Mouse (Mus musculus) thymus, adult 2 months (tissue): ENCODE results near the gene Bsn.

Experiments
- CTCF ChIP-seq: fragments of 200-500 bp; IDR thresholded peaks from 2 replicates; pipeline ENCODE4 v1.5.1; 2012; ENCODE audit warnings: mild to moderate bottlenecking, control low read depth, low read length, moderate library complexity, borderline replicate concordance; ENCODE audit not compliant: control insufficient read depth, poor library complexity, insufficient read depth; ENCODE audit errors: extremely low read depth
- POLR2A ChIP-seq: fragments of 200-500 bp; IDR thresholded peaks from 2 replicates; pipeline ENCODE4 v1.6.1; 2012; ENCODE audit warnings: mild to moderate bottlenecking, low read length, control low read depth, moderate library complexity; ENCODE audit not compliant: control insufficient read depth, poor library complexity, insufficient read depth; ENCODE audit errors: extremely low read depth

- TF ChIP-seq POLR2A, result no peak
- TF ChIP-seq CTCF, result no peak
Measured at GRCm38 (mm10) chr9:108154814-108155213, 35.4 kb downstream of the Bsn start.
